Mouse (Mus musculus) C2C12 (cell line): ENCODE measurements at regions not wholly inside any gene's neighbourhood (a gene's known extent, or its start where the extent isn't known, plus 50 kb on each side); places are given as distances from the start of the nearest gene placed in this dataset.

Experiments
- CTCF ChIP-seq: IDR thresholded peaks from one replicate; pipeline ENCODE4 v1.5.1; 2011; ENCODE audit not compliant: control insufficient read depth, insufficient read depth, insufficient read length
- MYOG ChIP-seq: IDR thresholded peaks from one replicate; pipeline ENCODE4 v1.6.1; 2011; ENCODE audit not compliant: control insufficient read depth, insufficient read length; ENCODE audit errors: extremely low read depth

DNA sequence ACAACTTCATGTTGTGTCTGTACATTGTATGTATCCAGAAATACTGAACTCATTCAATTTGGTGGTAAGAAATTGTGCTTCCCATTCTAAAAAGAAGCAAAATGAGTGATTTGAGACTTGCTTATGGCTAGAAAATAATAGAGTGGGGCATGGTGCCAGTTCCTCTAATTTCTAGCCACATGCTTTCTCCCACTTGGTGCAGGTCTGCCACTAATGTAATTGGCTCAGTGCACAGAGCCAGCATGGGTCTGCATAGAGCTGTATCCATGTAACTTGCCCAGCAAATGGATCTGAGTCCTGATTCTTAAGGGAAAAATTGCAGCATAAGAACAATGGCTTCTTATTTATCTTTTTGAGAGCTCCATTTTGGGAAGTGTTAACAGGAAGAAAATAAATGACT, 492.4 kb downstream of the Brinp1 start:
- TF ChIP-seq CTCF: no peak
- TF ChIP-seq MYOG: no peak
